Comparison of ENCODE assay signal across 12 mouse cellular contexts in the genomic region with DNA sequence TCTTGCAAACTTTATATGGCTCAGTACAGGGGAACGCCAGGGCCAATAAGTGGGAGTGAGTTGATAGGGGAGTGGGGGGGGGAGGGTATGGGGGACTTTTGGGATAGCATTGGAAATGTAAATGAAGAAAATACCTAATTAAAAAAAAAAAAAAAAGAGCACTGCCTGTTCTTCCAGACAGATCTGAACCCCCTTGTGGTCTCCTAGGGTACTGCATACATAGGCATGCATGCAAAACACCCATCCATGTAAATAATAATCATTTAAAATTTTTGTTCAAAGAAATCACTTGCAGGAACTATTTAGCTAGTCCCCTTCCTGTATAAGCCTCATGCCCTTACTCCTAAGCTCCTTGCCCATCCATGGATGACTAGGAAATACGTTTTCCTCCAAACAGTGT.
DNase-seq lines count a peak whose midpoint lies in the region; ATAC-seq and TF ChIP-seq lines count a peak whose summit lies in the region.
"Had no signal": no experiment of that assay in that cellular context is flagged by ENCODE, and none has a peak within 500 bp of the region (broad histone marks: within the 10 kb centered on the region; RNA-seq: fewer than 3 reads in every experiment).

No protein-coding gene starts in this region.

- DNase-seq in kidney, adult 9 months: peak; percentile 41
- DNase-seq in thymus, adult 2 months: peak; percentile 18
- no peak for DNase-seq in thymus, adult 18-20 months
- peak; percentile 6 for DNase-seq in c-Kit-positive CD71-positive TER-119-negative erythroid progenitor cells, embryonic 14.5 days (ENCODE audit: low read depth)
- DNase-seq in T-cell, adult 2 months (ENCODE audit: low spot score): no peak
- no peak for DNase-seq in cerebellum, adult 11-12 months
- DNase-seq: kidney, adult 8-10 months; right cerebral cortex, adult 18-20 months had no signal

- no peaks in the 10 kb centered on the region for H3K36me3 ChIP-seq in kidney, embryonic 15.5 days
- no peaks in the 10 kb centered on the region for H3K36me3 ChIP-seq in thymus, adult 2 months (ENCODE audit: control insufficient read depth, insufficient read depth, low read length)
- H3K36me3 ChIP-seq: forebrain, embryonic 12.5 days; heart, embryonic 12.5 days had no signal

- no peak overlapping the region for H3K4me2 ChIP-seq in kidney, embryonic 15.5 days
- H3K4me2 ChIP-seq: forebrain, embryonic 12.5 days; heart, embryonic 12.5 days had no signal

- no peak overlapping the region for H3K27ac ChIP-seq in kidney, embryonic 15.5 days
- H3K27ac ChIP-seq in thymus, adult 2 months (ENCODE audit: control insufficient read depth, insufficient read depth, low read length): no peak overlapping the region
- H3K27ac ChIP-seq: forebrain, embryonic 12.5 days had no signal

- no peaks in the 10 kb centered on the region for H3K27me3 ChIP-seq in kidney, embryonic 15.5 days
- no peaks in the 10 kb centered on the region for H3K27me3 ChIP-seq in thymus, adult 2 months (ENCODE audit: control insufficient read depth, insufficient read depth, low read length)
- H3K27me3 ChIP-seq: forebrain, embryonic 12.5 days; heart, embryonic 12.5 days had no signal

- no peak overlapping the region for H3K4me3 ChIP-seq in kidney, embryonic 15.5 days (replicated peaks)
- no peak overlapping the region for H3K4me3 ChIP-seq in thymus, adult 2 months (ENCODE audit: control insufficient read depth, insufficient read depth, low read length)
- H3K4me3 ChIP-seq: forebrain, embryonic 12.5 days; heart, embryonic 12.5 days had no signal

- TF ChIP-seq POLR2A in thymus, adult 2 months (IDR thresholded peaks at IDR 0.05; ENCODE audit: control insufficient read depth, extremely low read depth, insufficient read depth, low read length, poor library complexity): no peak

- 96% methylated on average over 2 of the region's 2 CpGs for WGBS in kidney, embryonic 15.5 days
- 95% methylated on average over 2 of the region's 2 CpGs for WGBS in thymus, adult 2 months

- no peaks in the 10 kb centered on the region for H3K9me3 ChIP-seq in kidney, embryonic 15.5 days (replicated peaks)
- H3K9me3 ChIP-seq: forebrain, embryonic 12.5 days; heart, embryonic 12.5 days had no signal

- no peak overlapping the region for H3K9ac ChIP-seq in kidney, embryonic 15.5 days
- H3K9ac ChIP-seq: forebrain, embryonic 12.5 days; heart, embryonic 12.5 days had no signal

- no peak for TF ChIP-seq CTCF in thymus, adult 2 months (IDR thresholded peaks at IDR 0.05; ENCODE audit: borderline replicate concordance, control insufficient read depth, extremely low read depth, insufficient read depth, low read length, poor library complexity)

- no peaks in the 10 kb centered on the region for H3K4me1 ChIP-seq in kidney, embryonic 15.5 days
- H3K4me1 ChIP-seq in thymus, adult 2 months (replicated peaks; ENCODE audit: control insufficient read depth, insufficient read depth, low read length): no peaks in the 10 kb centered on the region

- ATAC-seq in kidney, embryonic 15.5 days (replicated peaks; ENCODE audit: low FRiP score): no peak
- ATAC-seq: activated CD4-positive, CD25-positive, alpha-beta regulatory T cell, adult 4 months had no signal

Comparison
In these comparisons a context has a peak if more than half of its experiments do, and no peak if none do; other contexts are left out.
1. DNase-seq: peak in kidney, adult 9 months (single experiment), thymus, adult 2 months (single experiment) and c-Kit-positive CD71-positive TER-119-negative erythroid progenitor cells, embryonic 14.5 days (single experiment); none in thymus, adult 18-20 months (0 of 2), T-cell, adult 2 months (single experiment) and cerebellum, adult 11-12 months (single experiment).